Mouse (Mus musculus): Measurements from ENCODE around the gene Gm2431.
"Not testable (repeated sequence)": the region's sequence is repeated elsewhere in the genome, so short reads cannot be mapped to it uniquely, and the experiment has no call there.

Gene Gm2431

GRCm38 (mm10) chr7:142258254-142258653 lies at the start of gene Gm2431:
Gm2431 (minus strand) TSS chr7:142258354.
- DNase-seq (ENCODE audit: low read depth, low spot score) = not testable (repeated sequence)

- not testable (repeated sequence) for DNase-seq (ENCODE audit: low read depth, low spot score)
Observed at GRCm38 (mm10) chr7:142303929-142304328, 45.8 kb upstream of the Gm2431 start.

DNA sequence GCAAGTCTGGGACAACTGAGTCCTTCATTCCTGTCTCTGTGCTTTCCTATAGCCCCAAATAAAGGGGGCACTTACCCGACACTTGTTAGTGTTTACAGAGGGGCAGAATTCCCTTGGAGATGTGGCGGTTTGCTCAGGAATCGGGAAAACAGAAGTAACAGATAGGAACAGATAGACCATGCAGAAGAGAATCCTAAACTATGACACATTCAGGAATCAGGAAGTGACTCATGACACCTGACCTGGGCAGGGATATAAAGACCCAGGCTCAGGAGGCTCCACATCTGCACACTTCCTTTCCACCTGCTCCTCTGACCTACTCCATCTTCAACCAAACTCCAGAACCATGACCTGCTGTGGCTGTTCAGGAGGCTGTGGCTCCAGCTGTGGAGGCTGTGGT lies 45.1 kb upstream of the Gm2431 start, which contains the start of gene Krtap5-4:
TSS of gene Krtap5-4 (plus strand) at position 301 of the 400 bp plus-strand sequence.
- no peak for DNase-seq (ENCODE audit: low read depth, low spot score)

GRCm38 (mm10) chr7:142297018-142297417 lies 38.9 kb upstream of the Gm2431 start, which contains the start of gene Krtap5-1:
Krtap5-1 (minus strand) TSS chr7:142297118.
- DNase-seq (ENCODE audit: low read depth, low spot score) = not testable (repeated sequence)

DNA sequence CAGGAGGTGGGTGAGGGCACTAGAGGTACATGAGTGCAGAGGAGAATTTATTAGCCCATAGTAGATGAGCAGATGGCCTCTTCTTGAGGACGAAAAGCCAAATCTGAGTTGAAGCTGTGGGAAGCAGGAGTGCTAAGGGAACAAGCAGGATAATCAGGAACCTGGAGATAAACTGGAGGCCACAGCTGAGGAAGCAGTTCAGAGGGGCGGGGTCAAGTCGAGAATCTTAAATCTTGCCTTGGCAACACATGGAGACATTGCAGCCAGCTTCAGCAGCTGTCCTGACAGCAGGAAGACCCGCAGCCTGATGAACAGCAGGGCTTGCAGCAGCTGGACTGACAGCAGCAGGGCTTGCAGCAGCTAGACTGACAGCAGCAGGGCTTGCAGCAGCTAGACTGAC lies 38.0 kb upstream of the Gm2431 start:
- not testable (repeated sequence) for DNase-seq (ENCODE audit: low read depth, low spot score)

GRCm38 (mm10) chr7:142295418-142295817 lies 37.3 kb upstream of the Gm2431 start:
- DNase-seq (ENCODE audit: low read depth, low spot score) = no peak

DNA sequence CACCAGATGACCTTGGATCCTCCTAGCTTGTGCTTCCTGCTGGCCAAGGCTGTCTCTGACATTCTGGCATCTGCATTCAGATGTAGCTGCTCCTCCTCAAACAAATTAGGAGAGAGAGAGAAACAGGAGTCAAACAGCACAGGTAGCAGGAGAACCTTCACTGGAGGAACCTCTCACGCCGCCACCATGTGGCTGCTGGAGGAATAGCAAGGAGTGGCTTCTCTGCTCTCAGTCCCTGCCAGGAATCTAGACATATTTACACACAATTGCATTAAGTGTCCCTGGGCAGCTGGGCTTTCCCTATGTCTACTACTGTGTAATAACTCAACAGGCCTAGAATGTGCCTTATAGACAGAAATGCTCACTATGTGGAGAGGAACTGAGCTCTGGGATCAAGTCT lies 35.7 kb upstream of the Gm2431 start:
- not testable (repeated sequence) for DNase-seq (ENCODE audit: low read depth, low spot score)

DNA sequence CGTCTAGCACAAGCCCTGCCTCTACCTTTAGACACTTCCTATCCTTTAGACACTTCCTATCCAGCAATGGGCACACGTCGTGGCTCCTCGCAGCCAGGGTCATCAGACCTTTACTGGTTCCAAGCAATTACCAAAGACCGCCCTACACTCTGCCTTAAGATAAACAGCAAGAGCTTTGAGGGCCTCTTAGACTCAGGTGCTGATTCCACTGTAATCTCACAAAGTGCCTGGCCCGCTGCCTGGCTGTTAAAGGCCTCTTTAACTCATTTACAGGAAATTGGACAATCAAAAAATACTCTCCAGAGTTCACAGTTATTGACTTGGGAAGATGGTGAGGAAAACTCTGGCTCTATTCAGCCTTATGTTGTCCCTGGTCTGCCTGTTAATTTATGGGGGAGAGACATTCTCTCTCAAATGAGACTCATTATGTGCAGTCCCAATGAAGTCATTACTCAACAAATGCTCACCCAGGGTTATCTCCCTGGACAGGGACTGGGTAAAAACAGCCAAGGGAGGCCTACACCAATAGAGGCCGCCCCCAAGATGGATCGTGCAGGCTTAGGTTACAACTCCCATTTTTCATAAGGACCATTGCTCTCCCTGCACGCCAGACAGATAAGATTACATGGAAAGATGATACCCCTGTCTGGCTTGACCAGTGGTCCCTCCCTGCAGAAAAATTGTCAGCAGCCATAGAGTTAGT lies 27.9 kb upstream of the Gm2431 start:
- DNase-seq (ENCODE audit: low read depth, low spot score) = not testable (repeated sequence)

- peak; percentile 25 for DNase-seq (ENCODE audit: low read depth, low spot score)
Observed at GRCm38 (mm10) chr7:142285130-142285835, 27.1 kb upstream of the Gm2431 start.

- peak; percentile 78 for DNase-seq (ENCODE audit: low read depth, low spot score)
Observed at GRCm38 (mm10) chr7:142284615-142285080, 26.5 kb upstream of the Gm2431 start.

DNA sequence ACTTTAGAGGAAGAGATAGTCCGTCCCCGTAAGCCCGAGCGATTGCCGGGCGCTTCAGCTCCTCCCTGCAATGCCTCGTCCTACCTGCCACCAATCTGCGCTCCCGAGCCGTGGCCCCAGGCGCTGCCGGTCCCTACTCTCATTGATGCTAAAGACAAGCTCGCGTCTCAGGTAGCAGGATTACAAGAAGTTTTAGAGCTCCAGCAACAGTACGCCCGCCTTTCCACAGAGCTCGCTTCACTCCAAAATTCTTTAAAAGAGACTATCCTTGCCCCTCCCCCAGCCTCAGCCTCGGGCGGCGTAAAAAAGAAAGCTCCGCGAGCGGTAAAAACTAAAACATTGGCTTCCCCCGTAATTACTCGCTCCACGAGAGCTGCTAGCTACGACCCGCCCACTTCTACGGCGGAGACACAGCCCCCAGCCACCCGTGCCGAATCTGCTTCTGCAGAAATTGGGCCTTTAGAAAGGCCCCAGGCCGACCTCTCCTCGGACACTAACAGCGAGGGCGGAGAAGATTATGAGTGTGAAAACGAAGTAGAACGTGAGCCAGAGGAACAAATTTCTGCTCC lies 26.0 kb upstream of the Gm2431 start:
- peak; percentile 19 for DNase-seq (ENCODE audit: low read depth, low spot score)

GRCm38 (mm10) chr7:142282847-142283246 lies 24.7 kb upstream of the Gm2431 start:
- DNase-seq (ENCODE audit: low read depth, low spot score) = not testable (repeated sequence)

DNA sequence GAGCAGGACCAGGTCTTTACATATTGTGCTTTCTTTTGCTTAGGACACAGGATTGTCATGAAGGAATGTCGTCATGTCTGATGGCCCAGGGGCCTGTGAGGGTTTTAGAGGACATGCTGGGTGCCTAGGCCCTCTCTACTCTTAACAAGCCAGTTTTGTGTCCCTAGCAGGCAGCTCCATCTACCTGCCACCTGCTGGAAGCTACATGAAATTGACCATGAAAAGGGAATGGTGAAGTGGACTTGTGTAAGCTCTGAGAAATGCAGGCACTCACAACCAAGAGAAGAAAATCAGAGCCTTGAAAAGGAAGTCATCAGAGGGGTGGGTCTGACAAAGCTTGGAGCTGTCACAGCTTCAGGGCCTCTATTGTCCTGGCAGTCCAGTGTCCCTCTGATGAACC lies 21.1 kb upstream of the Gm2431 start:
- not testable (repeated sequence) for DNase-seq (ENCODE audit: low read depth, low spot score)

DNA sequence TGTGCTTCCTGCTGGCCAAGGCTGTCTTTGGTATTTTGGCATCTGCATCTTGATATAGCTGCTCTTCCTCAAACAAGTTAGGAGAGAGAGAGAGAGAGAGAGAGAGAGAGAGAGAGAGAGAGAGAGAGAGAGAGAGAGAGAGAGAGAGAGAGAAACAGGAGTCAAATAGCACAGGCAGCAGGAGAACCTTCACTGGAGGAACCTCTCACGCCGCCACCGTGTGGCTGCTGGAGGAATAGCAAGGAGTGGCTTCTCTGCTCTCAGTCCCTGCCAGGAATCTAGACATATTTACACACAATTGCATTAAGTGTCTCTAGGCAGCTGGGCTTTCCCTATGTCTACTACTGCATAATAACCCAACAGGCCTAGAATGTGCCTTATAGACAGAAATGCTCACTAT lies 20.0 kb upstream of the Gm2431 start:
- peak; percentile 17 for DNase-seq (ENCODE audit: low read depth, low spot score)

DNA sequence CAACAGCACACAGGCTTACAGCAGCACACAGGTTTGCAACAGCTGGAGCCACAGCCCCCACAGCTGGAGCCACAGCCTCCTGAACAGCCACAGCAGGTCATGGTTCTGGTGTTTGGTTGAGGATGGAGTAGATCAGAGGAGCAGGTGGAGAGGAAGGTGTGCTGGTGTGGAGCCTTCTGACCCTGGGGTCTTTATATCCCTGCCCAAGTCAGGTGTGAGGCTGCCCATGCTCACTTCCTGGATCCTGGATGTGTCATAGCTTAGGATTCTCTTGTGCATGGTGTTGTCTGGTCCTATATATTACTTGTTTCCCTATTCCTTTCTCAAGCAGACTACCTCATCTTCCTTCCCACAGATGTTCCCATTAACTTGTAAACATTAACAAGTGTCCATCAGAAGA lies 16.1 kb upstream of the Gm2431 start, which contains the start of gene Gm4559:
TSS of gene Gm4559 (minus strand) at position 101 of the 400 bp plus-strand sequence.
- not testable (repeated sequence) for DNase-seq (ENCODE audit: low read depth, low spot score)

DNA sequence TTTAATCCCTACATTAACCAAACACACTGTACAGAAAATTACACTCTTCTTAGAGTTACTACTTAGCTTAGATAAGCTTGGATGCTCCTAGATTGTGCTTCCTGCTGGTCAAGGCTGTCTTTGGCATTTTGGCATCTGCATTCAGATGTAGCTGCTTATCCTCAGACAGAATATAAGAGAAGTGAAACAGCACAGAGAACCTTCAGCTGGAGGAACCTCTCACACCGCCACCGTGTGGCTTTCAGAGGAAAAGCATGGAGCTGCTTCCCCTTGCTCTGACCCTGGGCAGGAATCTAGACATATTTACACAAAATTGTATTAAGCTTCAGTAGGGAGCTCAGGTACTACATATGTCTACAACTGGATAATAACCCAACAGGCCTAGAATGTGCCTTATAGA lies 2.6 kb downstream of the Gm2431 start:
- no peak for DNase-seq (ENCODE audit: low read depth, low spot score)

GRCm38 (mm10) chr7:142249824-142250223 lies 8.3 kb downstream of the Gm2431 start:
- DNase-seq (ENCODE audit: low read depth, low spot score) = no peak

- DNase-seq (ENCODE audit: low read depth, low spot score) = no peak
Observed at GRCm38 (mm10) chr7:142240978-142241377, 17.2 kb downstream of the Gm2431 start, which contains the start of gene Gm40460. Gm40460 (minus strand) TSS chr7:142241078.

DNA sequence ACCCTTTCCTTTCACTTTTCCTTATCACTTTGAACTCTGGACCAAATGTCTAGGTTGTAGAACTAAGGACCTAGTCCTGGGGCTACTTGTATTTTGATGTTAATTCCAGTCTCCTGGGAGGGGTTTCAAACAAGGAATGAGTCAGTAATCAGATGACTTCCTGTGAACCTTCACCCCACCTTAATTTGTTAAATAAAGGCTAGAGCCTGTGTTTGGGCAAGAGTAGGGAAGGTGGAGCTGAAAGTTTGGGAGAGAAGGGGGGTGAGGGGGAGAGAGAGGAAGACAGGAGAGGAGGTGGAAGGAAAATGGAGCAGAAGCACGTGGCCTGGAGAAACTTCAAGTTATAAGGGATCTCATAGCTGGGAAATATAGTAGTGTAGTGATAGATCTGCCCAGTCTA lies 26.6 kb downstream of the Gm2431 start:
- DNase-seq (ENCODE audit: low read depth, low spot score) = no peak

- DNase-seq (ENCODE audit: low read depth, low spot score) = not testable (repeated sequence)
Observed at GRCm38 (mm10) chr7:142229871-142230270, 28.3 kb downstream of the Gm2431 start, which contains the start of gene Krtap5-5. Krtap5-5 (minus strand) TSS chr7:142229971.

DNA sequence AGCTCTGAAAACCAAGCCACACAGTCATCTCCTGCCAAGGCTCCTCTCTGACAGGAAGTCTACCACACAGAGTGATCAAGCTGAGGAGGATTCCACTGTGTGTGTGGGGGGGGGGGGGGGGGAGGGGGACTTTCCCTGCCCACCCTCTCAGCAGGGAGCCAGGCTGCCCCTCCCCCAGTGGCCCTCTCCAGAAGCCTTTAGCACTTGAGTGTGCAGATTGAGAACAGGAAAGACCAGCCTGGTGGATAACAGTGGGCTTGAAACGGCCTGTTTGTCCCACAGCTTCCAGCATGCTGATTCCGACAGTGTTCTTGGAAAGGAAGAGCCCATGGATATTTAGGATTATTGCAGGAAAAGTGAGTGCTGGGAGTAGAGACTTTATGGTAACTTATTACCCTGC lies 33.6 kb downstream of the Gm2431 start:
- DNase-seq (ENCODE audit: low read depth, low spot score) = no peak

DNA sequence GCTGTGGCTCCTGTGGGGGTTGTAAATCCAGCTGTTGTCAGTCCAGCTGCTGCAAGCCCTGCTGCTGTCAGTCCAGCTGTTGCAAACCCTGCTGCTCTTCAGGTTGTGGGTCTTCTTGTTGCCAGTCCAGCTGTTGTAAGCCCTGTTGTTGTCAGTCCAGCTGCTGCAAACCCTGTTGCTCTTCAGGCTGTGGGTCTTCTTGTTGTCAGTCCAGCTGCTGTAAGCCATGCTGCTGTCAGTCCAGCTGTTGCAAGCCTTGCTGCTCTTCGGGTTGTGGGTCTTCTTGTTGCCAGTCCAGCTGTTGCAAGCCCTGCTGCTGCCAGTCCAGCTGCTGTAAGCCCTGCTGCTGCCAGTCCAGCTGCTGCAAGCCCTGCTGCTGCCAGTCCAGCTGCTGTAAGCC lies 46.0 kb downstream of the Gm2431 start:
- DNase-seq (ENCODE audit: low read depth, low spot score) = not testable (repeated sequence)
